Mouse (Mus musculus) stomach, postnatal 0 days (tissue): Measurements from ENCODE around the gene Slc26a6.

Experiments
- CTCF ChIP-seq: IDR thresholded peaks from 2 replicates; pipeline ENCODE4 v1.5.1; 2016; ENCODE audit warnings: antibody characterized with exemption, low read depth, mild to moderate bottlenecking, moderate library complexity
- EP300 ChIP-seq: optimal IDR thresholded peaks from 2 replicates; pipeline ENCODE3; 2016; ENCODE audit warnings: antibody characterized with exemption

GRCm38 (mm10) chr9:108955241-108955640 is 102.2 kb downstream of the Slc26a6 start:
- TF ChIP-seq CTCF = no peak
- TF ChIP-seq EP300 = no peak
